Mouse (Mus musculus) ES-E14 (cell line): ENCODE results near the gene Fcgr1.

Source experiments
- CHD2 ChIP-seq: IDR thresholded peaks from 2 replicates; pipeline ENCODE4 v1.6.1; 2014; ENCODE audit warnings: mild to moderate bottlenecking, low read depth, low read length, inconsistent platforms
- MAFK ChIP-seq: IDR thresholded peaks from 2 replicates; pipeline ENCODE4 v1.6.1; 2014; ENCODE audit warnings: mild to moderate bottlenecking, low read depth, low read length, inconsistent platforms; ENCODE audit not compliant: insufficient read depth

- TF ChIP-seq CHD2 (no peak), MAFK (no peak)
Measured at GRCm38 (mm10) chr3:96335163-96335550, 41.4 kb upstream of the Fcgr1 start.
